Mouse (Mus musculus) kidney, postnatal 0 days (tissue): ENCODE measurements around the gene Olfr933. TPM values are rescaled to one million over a fixed set of nuclear protein-coding genes. Genes with fewer than 3 reads are reported as not detected.
A peak's percentile ranks its signal among the peaks of the same experiment; 100 is the strongest.

Experiments
- ATAC-seq: fragments of 200-750 bp; cut with Nextera tagmentation; replicated peaks from 2 replicates; pipeline ENCODE4 v1.8.0; 2017; ENCODE audit warnings: low read depth, moderate number of reproducible peaks, moderate TSS enrichment, moderate library complexity; ENCODE audit not compliant: low FRiP score
- DNase-seq: peaks from one replicate; pipeline ENCODE4 v3.0.0-alpha.2; 2016; ENCODE audit warnings: low spot score
- H3K27ac ChIP-seq: fragments of 300-500 bp; sonication (generic); 2 replicates; pipeline ENCODE4 v1.5.1; 2014; ENCODE audit warnings: mild to moderate bottlenecking
- H3K27me3 ChIP-seq: fragments of 300-500 bp; sonication (generic); 2 replicates; pipeline ENCODE4 v1.6.1; 2014; ENCODE audit warnings: low read length, mixed read lengths; ENCODE audit not compliant: insufficient read depth
- H3K36me3 ChIP-seq: fragments of 300-500 bp; sonication (generic); 2 replicates; pipeline ENCODE4 v1.6.1; 2014; ENCODE audit warnings: low read length, mixed read lengths; ENCODE audit not compliant: insufficient read depth
- H3K4me1 ChIP-seq: fragments of 300-500 bp; sonication (generic); replicated peaks from 2 replicates; pipeline ENCODE4 v1.6.1; 2014; ENCODE audit warnings: antibody characterized with exemption, low read length, mixed read lengths; ENCODE audit not compliant: insufficient read depth
- H3K4me2 ChIP-seq: fragments of 300-500 bp; sonication (generic); 2 replicates; pipeline ENCODE4 v1.6.1; 2014; ENCODE audit warnings: mild to moderate bottlenecking, low read length, moderate library complexity, mixed read lengths
- H3K4me3 ChIP-seq: fragments of 300-500 bp; sonication (generic); replicated peaks from 2 replicates; pipeline ENCODE4 v1.5.1; 2014; ENCODE audit warnings: low read depth, low read length
- H3K9ac ChIP-seq: fragments of 300-500 bp; sonication (generic); 2 replicates; pipeline ENCODE4 v1.6.1; 2014; ENCODE audit warnings: low read depth, low read length
- H3K9me3 ChIP-seq: fragments of 300-500 bp; sonication (generic); replicated peaks from 2 replicates; pipeline ENCODE4 v1.6.1; 2016; ENCODE audit warnings: low read length, inconsistent platforms, mixed read lengths
- CTCF ChIP-seq: IDR thresholded peaks from 2 replicates; pipeline ENCODE4 v1.5.1; 2016; ENCODE audit warnings: antibody characterized with exemption, low read depth, mild to moderate bottlenecking, moderate library complexity
- WGBS: fragments of 180-500 bp; shearing (Covaris S2); extraction: QIAGEN DNeasy Blood & Tissue Kit; methylation state at CpG from one replicate; pipeline ENCODE4 v1.1.7; 2014; 5-methylcytosine and 5-hydroxymethylcytosine counted together
- polyA plus RNA-seq: library from polyadenylated mRNA; unstranded; fragments of >200 nt; fragmentation: Nextera tagmentation; extraction: Ambion mirVana; gene quantifications from 2 replicates; pipeline ENCODE4 v1.2.1, GENCODE M21; 2015

Olfr933 gene
- not detected in 2 replicates for polyA plus RNA-seq

DNA sequence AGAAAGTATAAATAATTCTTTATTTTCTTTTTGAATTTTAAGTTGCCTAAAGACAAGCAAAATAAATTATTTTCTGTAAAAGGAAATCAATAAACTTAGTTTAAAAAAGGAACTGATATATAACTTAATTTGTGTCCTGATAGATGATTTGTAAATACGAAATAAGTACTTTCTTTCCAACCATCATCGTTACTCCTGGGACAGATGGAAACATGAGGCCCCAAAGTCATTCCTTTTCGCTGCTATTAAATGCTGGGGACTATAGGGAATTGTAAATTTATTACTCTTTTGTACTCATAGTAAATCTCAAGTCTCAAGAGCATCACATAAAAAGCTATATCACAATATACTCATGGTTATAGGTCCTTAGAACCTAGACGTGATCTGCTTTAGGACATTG, at the start of gene Olfr933:
Gene Olfr933, plus strand, starts transcription at position 301 of the 400 bp plus-strand sequence.
- Histone ChIP-seq H3K27ac (no peak within 1 kb of the TSS), H3K4me2 (no peak within 1 kb of the TSS), H3K9ac (no peak within 1 kb of the TSS), H3K4me1 (no peaks in the 10 kb centered on the region), H3K27me3 (no peaks in the 10 kb centered on the region), H3K9me3 (no peaks in the 10 kb centered on the region), H3K36me3 (no peaks in the 10 kb centered on the region), H3K4me3 (no peak within 1 kb of the TSS)
- ATAC-seq (no peak), DNase-seq (no peak)
- 64% methylated on average over 4 of the region's 4 CpGs for WGBS
- no peak for TF ChIP-seq CTCF

DNA sequence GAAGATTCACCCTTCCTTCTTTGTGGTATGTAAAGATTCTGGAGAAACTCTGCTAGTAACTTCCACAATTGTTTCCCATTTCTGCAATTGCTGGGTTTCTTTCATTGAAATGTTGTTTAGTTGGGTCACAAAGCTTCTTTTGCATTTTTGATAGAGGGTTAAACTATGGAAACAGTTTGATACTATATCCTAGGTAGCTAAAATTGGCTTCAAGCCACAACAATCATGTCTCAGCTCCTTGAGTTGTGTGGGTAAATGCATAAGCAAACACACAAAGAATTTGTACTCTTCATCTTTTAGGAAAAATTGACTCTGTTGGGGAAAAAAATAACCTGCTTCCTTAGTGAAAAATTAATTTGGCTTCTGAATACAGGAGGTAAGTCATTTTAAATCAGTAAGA, 42.6 kb upstream of the Olfr933 start, which contains the start of gene Olfr930:
Gene Olfr930, plus strand, starts transcription at position 301 of the 400 bp plus-strand sequence.
- TF ChIP-seq CTCF, result no peak
- H3K4me1 ChIP-seq, result no peaks in the 10 kb centered on the region
- no peaks in the 10 kb centered on the region for H3K36me3 ChIP-seq
- no peaks in the 10 kb centered on the region for H3K27me3 ChIP-seq
- H3K4me2 ChIP-seq, result no peak within 1 kb of the TSS
- ATAC-seq (no peak), DNase-seq (no peak)
- no peak within 1 kb of the TSS for H3K27ac ChIP-seq
- H3K9me3 ChIP-seq, result no peaks in the 10 kb centered on the region
- no peak within 1 kb of the TSS for H3K9ac ChIP-seq
- H3K4me3 ChIP-seq, result no peak within 1 kb of the TSS

DNA sequence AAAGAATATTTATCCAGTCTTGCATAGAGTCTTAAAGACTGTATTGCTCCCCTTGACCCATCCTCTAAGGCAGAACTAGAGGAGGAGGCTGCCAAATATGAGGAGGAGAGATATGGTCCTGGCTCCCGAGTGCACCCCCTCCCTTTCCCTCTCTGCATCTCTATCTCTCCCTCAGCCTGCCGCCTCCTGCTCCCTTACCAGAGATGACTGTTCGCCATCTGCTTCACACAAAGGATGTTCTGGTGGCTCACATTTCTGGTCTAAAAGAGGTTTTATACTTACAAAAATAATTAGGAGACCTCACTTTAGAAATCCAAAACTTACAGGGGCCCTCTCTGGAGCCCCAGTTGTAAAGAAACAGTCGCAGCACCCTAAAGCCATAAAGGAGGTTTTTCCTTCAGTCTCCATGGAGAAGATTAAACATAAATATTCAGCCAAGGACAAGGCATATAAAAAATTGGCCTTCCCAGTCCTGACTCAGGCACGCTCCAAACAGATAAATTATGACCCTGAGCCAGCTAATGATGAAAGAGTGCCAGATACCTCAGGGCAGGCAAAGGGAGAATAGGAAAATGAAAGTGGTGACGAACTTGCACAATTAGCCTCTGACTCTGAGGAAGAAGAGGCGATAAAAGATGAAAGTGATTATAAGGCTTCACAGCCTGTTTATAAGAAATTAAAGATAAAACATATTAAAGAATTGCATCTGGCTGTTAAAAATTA, 18.6 kb upstream of the Olfr933 start:
- no peak for TF ChIP-seq CTCF
- Histone ChIP-seq H3K27ac (no peak overlapping the region), H3K9me3 (no peaks in the 10 kb centered on the region), H3K36me3 (no peaks in the 10 kb centered on the region), H3K9ac (no peak overlapping the region), H3K4me3 (no peak overlapping the region), H3K4me1 (no peaks in the 10 kb centered on the region), H3K4me2 (peak overlapping the region; percentile 10; the same call in 1 of the 2 replicates), H3K27me3 (no peaks in the 10 kb centered on the region)
- DNase-seq, result no peak
- ATAC-seq, result no peak
- WGBS, result 29% methylated on average over 7 of the region's 7 CpGs

DNA sequence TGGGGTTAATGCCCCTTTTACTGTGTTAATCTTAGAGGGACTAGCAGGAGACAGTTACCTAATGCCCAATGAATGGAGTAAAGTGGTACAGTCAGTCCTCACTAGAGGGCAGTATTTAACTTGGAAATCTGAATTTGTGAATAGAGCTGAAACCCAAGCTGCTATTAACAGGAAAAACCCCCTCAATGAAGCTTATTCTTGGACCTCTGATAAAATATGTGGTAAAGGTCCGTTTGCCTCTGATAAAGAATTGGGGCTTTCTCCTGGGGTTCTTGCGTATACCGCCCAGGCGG, 18.0 kb upstream of the Olfr933 start:
- Histone ChIP-seq H3K36me3 (no peaks in the 10 kb centered on the region), H3K9ac (no peak overlapping the region), H3K9me3 (no peaks in the 10 kb centered on the region), H3K27ac (no peak overlapping the region), H3K27me3 (no peaks in the 10 kb centered on the region), H3K4me2 (0 out of 2 replicates have a peak overlapping the region, but pooled peaks have one; percentile 10), H3K4me1 (no peaks in the 10 kb centered on the region), H3K4me3 (no peak overlapping the region)
- ATAC-seq, result no peak
- TF ChIP-seq CTCF, result peak; percentile 43
- DNase-seq, result peak; percentile 41
- WGBS, result 75% methylated on average over 4 of the region's 4 CpGs

DNA sequence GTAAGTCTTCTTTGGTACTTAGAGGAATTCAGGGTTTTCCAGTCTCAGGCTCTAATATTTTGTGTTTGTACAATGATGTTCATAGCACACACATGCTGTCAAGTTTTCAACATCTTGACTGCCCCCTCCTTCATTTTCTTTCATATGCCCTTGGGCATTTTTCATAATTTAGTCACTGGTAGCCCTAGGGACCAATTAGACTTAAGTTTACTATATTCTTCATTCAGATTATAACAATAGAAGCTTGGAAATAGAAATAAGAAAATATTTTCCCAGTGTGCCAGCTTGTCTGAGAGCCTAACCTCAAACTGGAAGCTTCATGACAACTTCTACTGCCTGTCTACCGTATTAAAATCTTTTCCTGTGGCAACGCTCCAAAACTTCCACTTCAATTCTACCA, 16.1 kb downstream of the Olfr933 start, which contains the start of gene Olfr934:
Gene Olfr934, minus strand, starts transcription at position 101 of the 400 bp plus-strand sequence.
- H3K27ac ChIP-seq, result no peak within 1 kb of the TSS
- 95% methylated on average over 2 of the region's 2 CpGs for WGBS
- H3K27me3 ChIP-seq, result no peaks in the 10 kb centered on the region
- H3K4me2 ChIP-seq, result no peak within 1 kb of the TSS
- H3K4me3 ChIP-seq, result no peak within 1 kb of the TSS
- ATAC-seq (no peak), DNase-seq (no peak)
- TF ChIP-seq CTCF, result no peak
- H3K4me1 ChIP-seq, result no peaks in the 10 kb centered on the region
- no peaks in the 10 kb centered on the region; the same call in 1 of the 2 replicates for H3K9me3 ChIP-seq
- H3K9ac ChIP-seq, result no peak within 1 kb of the TSS
- no peaks in the 10 kb centered on the region for H3K36me3 ChIP-seq

DNA sequence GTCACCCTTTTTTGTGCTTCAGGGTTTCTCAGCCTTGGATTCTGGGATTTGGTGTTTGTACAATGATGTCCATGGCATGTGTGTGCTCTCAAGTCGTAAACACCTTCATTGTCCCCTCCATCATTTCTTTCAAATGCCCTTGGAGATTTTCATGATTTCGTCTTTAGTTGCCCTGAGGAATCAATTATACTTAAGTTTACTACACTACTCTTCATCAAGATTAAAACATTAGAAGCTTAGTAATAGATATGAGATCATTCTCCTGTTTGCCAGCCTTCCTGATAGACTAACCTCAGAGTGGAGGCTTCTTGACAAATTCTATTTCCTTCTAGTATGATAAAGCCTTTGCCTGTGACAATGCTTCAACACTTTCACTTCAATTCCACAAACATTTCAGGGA, 27.5 kb downstream of the Olfr933 start, which contains the start of gene Olfr935:
Gene Olfr935, minus strand, starts transcription at position 101 of the 400 bp plus-strand sequence.
- Histone ChIP-seq H3K27ac (no peak within 1 kb of the TSS), H3K4me3 (no peak within 1 kb of the TSS), H3K4me1 (no peaks in the 10 kb centered on the region), H3K9ac (no peak within 1 kb of the TSS), H3K9me3 (no peaks in the 10 kb centered on the region), H3K36me3 (no peaks in the 10 kb centered on the region), H3K4me2 (no peak within 1 kb of the TSS), H3K27me3 (no peaks in the 10 kb centered on the region)
- ATAC-seq (no peak), DNase-seq (no peak)
- no peak for TF ChIP-seq CTCF
- WGBS, result 62% methylated on average over 2 of the region's 2 CpGs
